Mouse (Mus musculus) neural tube, embryonic 10.5 days (tissue): ENCODE measurements around the gene Nol12.

Experiments
- DNase-seq: peaks from one replicate; pipeline ENCODE4 v3.0.0-alpha.2; 2017; ENCODE audit warnings: low spot score; ENCODE audit errors: extremely low spot score

The Nol12 gene

GRCm38 (mm10) chr15:78934784-78935320 is at the start of gene Nol12:
Gene Nol12 (plus strand): TSS chr15:78934933.
- DNase-seq: peak; percentile 92

GRCm38 (mm10) chr15:78889401-78889853 is 45.3 kb upstream of the Nol12 start:
- no peak for DNase-seq

GRCm38 (mm10) chr15:78892440-78892839 is 42.3 kb upstream of the Nol12 start:
- DNase-seq: no peak

- DNase-seq: no peak
These were observed 40.0 kb upstream of the Nol12 start for GRCm38 (mm10) chr15:78894726-78895125.

- DNase-seq: no peak
These were observed 39.0 kb upstream of the Nol12 start for GRCm38 (mm10) chr15:78895741-78896140.

GRCm38 (mm10) chr15:78896149-78896548 is 38.6 kb upstream of the Nol12 start:
- DNase-seq: no peak

GRCm38 (mm10) chr15:78897488-78897887 is 37.2 kb upstream of the Nol12 start:
- DNase-seq: no peak

GRCm38 (mm10) chr15:78898507-78899001 is 36.2 kb upstream of the Nol12 start:
- no peak for DNase-seq

GRCm38 (mm10) chr15:78899409-78899739 is 35.4 kb upstream of the Nol12 start, which contains the start of gene Gm49510:
Gene Gm49510 (plus strand): TSS chr15:78899667.
- peak; percentile 32 for DNase-seq

GRCm38 (mm10) chr15:78899740-78900584 is 34.8 kb upstream of the Nol12 start, which contains the start of gene Sh3bp1:
Gene Sh3bp1 (plus strand): TSS chr15:78899768.
- DNase-seq: peak; percentile 70

- DNase-seq: peak; percentile 30
These were observed 33.9 kb upstream of the Nol12 start for GRCm38 (mm10) chr15:78900585-78901421.

- DNase-seq: no peak
These were observed 33.3 kb upstream of the Nol12 start for GRCm38 (mm10) chr15:78901422-78901789.

GRCm38 (mm10) chr15:78903243-78903642 is 31.5 kb upstream of the Nol12 start:
- DNase-seq: peak; percentile 79

- DNase-seq: no peak
These were observed 26.3 kb upstream of the Nol12 start for GRCm38 (mm10) chr15:78908399-78908798.

GRCm38 (mm10) chr15:78908982-78909381 is 25.8 kb upstream of the Nol12 start:
- DNase-seq: no peak

GRCm38 (mm10) chr15:78912040-78912439 is 22.7 kb upstream of the Nol12 start:
- DNase-seq: no peak

- peak; percentile 96 for DNase-seq
These were observed 21.1 kb upstream of the Nol12 start, which contains the start of gene Pdxp for GRCm38 (mm10) chr15:78913632-78914090. Gene Pdxp (plus strand): TSS chr15:78913919.

- DNase-seq: peak; percentile 59
These were observed 20.5 kb upstream of the Nol12 start for GRCm38 (mm10) chr15:78914091-78914822.

- DNase-seq: no peak
These were observed 19.7 kb upstream of the Nol12 start for GRCm38 (mm10) chr15:78914823-78915659.

GRCm38 (mm10) chr15:78915660-78916017 is 19.1 kb upstream of the Nol12 start:
- DNase-seq: peak; percentile 66
